Mouse (Mus musculus) heart, postnatal 10 days (tissue): ENCODE measurements around the gene Iffo2. TPM values are rescaled to one million over a fixed set of nuclear protein-coding genes. Genes with fewer than 3 reads are reported as not detected.
A peak's percentile ranks its signal among the peaks of the same experiment; 100 is the strongest.

ENCODE experiments used
- DNase-seq, 2 experiments: peaks; one replicate each; pipeline ENCODE4 v3.0.0; 2021
- intact Hi-C: fragments of 180-260 bp; cut with DNase I; formaldehyde crosslinking; loops from one replicate; pipeline ENCODE4 v1.15.1; 2025
- microRNA-seq, 2 experiments: library from miRNA; unstranded; fragments of <30 nt; microRNA quantifications; one replicate each; pipeline ENCODE4 v1.2.0; 2022
- total RNA-seq, 2 experiments: library from RNA; stranded (reverse); gene quantifications; 2 replicates each; pipeline ENCODE4 v1.2.3; 2021

The Iffo2 gene
- total RNA-seq, 2 experiments from 2014 or later: 11.5 to 13.0 TPM

DNA sequence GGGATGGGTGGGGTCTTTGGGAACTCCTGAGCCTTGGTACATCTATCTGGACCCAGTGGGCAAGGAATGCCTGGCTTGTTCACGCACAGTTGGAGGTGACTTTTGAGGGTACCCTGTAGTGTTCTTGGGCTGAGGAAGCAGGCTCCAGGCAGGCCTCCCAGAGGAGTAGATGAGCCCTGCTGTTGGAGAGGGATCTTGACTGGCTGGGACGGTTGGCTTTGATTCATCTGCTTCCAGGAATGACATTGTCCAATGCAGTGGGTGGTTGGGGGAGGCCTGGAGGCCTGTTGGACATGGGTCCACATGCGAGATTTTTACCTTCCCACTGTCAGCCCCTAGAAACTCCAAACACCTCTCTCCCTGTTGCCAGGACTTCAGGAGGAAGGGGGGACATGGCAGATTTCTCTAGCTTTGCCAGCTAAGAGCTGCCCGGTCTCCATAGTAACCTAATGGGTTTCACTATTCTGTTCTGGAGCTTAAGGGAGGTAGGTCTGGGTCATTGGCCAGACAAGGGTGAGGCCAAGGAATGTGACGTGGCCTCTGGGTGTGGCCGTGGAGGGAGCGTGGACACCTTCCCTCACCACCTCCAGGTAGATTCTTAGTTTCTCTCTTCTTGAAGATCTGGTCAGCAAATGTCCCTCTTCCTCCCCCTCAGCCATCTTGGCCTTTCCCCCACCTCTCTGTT is 101.4 kb downstream of the Iffo2 start:
- DNase-seq: no peak
- intact Hi-C loops: no loop called here

DNA sequence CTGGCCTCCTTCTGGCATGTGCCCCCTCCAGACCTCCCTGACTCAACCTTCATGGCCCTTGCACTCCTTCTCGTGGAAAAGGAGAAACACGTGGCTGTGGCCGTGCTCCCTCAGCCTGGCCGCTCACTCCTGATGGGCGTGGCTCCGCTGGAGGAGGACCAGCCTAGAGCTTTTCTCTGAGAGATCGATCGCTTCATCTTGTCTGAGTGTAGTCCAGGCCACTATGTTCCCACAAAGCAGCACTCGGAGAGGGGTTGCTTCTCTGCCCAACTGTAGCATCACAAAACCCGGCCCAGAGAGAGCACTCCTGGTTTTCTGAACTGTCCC is 101.9 kb downstream of the Iffo2 start:
- intact Hi-C loops: no loop called here
- no peak for DNase-seq

DNA sequence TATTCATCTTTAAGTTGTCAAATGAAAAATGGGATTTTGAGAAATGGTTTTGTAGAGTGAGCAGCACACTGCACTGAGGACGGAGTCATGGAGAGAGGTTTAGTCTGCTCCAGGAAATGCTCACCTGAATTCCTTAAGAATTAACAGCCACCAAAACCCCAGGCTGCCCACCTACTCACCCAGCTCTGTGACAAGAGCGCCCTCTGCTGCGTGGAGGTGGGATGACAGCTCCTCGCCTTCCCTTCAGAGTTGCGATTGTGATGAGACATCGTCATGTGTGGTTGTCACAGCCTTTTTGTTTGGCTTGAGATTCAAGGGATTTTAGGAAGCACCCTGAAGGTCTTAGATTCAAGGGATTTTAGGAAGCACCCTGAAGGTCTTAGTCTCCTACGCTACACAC is 106.0 kb downstream of the Iffo2 start:
- peak; percentile 64 to 86 for DNase-seq
- intact Hi-C loops: loop anchor here (1.0 kb wide), 1 partner anchor 166 kb away; no protein-coding TSS in a partner anchor

DNA sequence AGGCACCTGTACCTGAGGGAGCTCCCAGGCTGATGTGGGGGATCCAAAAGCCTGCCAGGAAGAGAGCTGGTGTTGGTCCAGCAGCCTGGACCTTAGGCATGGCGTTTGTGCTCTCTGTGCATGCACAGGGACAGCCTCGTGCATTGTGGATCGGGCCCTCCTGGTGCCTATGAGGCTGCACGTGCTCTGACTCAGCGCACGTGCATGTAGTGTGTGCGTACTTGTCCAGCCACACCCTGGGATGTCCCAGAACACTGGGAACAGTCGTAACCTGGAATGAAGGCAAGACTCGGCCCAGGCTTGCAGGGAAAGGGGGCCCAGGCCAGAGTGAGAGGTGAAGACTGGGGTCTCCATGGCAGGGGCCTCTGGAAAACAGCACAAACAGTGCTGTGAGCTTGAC is 107.5 kb downstream of the Iffo2 start:
- intact Hi-C loops: no loop called here
- no peak for DNase-seq

DNA sequence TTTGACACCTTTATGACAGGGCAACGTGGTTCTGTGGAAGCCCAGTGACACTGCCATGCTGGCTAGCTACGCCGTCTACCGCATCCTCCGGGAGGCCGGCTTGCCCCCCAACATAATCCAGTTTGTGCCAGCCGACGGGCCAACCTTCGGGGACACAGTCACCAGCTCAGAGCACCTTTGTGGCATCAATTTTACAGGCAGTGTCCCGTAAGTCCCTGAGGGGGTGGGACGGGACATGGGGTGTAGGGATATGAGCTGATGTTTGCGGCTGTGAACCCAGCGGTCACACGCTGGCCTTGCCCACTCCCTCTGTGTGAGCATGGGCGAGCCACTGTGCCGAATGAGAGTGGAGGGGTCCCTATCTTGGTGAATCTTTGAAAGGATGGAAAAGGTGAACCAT is 108.0 kb downstream of the Iffo2 start:
- intact Hi-C loops: no loop called here
- no peak for DNase-seq

DNA sequence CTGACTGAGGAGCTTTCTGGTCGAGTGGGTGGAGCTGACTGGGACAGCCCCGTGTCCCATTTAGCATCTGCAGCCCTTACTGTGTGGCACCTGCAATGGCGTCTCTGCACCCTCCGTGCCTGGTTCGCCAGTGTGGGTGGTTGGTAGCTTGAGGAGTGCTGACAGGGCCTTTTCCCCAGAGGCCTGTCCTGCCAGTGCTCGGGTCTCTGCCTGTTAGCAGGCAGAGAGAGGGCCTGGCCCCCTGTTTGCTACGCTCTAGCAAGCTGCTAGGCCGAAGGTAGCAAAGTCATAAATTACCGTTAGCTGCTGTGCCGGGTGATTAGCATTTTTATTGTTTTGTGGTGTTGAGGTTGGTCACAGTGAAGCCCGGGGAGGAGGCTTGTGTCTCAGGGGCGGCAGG is 109.5 kb downstream of the Iffo2 start:
- DNase-seq: no peak
- intact Hi-C loops: no loop called here

DNA sequence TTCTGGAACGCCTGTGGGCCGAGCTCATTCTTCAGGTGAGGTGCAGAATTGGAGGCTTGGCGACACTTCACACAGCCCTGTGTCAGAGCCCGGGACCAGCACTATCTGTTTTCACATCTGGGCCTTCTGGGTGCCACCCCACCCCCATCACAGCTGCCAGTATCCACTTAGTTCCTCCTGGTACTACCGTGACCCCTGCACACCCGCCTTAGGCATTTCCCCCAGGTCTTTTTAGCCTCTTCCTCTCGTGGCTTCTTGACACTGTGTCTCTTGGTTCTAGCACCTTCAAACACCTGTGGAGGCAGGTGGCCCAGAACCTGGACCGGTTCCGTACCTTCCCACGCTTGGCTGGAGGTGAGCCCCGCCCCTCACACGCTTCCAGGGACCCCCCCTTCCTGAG is 110.0 kb downstream of the Iffo2 start:
- intact Hi-C loops: no loop called here

DNA sequence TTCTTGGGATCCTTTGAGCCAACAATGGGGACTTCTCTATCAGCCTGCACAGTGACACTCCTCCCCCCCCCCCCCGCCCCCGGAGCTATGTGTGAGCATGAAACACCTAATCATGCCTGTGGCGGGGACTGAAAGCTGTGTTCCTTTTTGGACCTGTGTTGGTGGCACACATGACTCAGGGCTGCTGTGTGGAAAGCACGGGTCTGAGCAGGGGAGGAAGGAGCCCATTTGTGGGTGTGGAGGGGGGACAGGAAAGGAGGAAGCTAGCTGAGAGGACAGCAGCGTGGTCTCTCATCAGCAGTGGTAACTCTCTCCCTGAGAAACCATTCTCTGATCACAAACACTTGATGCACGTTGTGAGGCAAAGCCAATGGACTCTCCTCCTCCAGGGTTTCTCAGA is 110.4 kb downstream of the Iffo2 start:
- intact Hi-C loops: no loop called here
- DNase-seq: no peak

More for the DNA sequence above, 110.0 kb downstream of the Iffo2 start:
- no peak for DNase-seq

DNA sequence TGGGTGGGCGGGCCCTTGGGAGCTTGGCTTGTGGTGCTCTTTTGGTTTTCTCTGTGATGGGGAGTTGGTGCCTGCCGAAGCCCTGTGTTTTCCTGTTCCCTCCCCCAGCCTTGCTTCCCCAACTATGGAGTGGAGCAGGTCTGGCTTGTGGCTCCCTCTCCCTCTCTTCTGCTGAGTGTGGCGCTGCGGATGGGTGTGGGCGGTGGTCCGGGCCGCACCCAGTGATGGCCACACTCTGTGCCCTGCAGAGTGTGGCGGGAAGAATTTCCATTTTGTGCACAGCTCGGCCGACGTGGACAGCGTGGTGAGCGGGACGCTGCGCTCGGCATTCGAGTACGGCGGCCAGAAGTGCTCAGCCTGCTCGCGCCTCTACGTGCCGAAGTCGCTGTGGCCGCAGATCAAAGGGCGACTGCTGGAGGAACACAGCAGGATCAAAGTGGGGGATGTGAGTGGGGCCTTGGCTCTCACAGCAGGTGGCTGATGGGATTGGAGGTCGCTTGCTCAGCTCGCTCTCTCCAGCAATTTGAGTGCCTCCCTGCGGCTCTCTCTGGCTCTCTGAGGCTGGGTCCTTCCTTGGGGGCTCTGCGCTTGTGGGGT is 111.6 kb downstream of the Iffo2 start:
- intact Hi-C loops: no loop called here
- DNase-seq: peak in 1 of 2 experiments; percentile 29

DNA sequence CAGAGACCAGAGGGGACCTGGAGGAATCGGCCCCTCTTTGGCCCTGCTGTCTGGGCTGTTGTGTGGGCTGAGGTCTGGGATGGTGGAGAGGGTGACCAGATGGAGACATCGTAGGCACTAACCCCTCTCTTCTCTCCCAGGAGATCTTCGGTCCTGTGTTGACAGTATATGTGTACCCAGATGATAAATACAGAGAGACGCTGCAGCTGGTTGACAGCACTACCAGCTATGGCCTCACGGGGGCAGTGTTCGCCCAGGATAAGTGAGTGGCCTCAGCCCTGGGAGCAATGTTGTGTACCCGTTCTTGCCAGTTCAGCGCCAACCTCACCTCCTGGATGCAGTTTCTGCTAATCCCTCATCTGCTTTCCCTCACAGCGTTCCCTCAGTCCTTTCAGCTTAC is 113.6 kb downstream of the Iffo2 start:
- intact Hi-C loops: loop anchor here (1.0 to 2.0 kb wide), 2 partner anchors 27 to 214 kb away; no protein-coding TSS in a partner anchor

DNA sequence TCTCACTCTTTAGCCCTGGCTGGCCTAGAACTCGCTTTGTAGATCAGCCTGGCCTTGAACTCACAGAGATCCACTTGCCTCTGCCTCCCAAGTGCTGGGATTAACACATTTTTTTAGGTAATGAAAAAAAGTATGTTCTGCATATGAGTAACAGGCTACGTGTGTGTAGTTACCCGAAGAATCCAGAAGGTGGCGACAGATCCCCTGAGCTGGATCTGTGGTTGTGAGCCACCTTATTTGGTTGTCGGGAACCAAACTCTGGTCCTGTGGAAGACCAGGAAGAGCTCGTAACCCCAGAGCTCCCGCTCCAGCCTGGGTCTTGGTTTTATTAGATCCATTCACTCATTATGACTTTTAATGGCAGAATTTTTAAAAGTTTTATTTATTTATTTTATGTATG is 116.6 kb downstream of the Iffo2 start:
- intact Hi-C loops: no loop called here
- no peak for DNase-seq

More for the DNA sequence above, 113.6 kb downstream of the Iffo2 start:
- DNase-seq: peak; percentile 75 to 85

DNA sequence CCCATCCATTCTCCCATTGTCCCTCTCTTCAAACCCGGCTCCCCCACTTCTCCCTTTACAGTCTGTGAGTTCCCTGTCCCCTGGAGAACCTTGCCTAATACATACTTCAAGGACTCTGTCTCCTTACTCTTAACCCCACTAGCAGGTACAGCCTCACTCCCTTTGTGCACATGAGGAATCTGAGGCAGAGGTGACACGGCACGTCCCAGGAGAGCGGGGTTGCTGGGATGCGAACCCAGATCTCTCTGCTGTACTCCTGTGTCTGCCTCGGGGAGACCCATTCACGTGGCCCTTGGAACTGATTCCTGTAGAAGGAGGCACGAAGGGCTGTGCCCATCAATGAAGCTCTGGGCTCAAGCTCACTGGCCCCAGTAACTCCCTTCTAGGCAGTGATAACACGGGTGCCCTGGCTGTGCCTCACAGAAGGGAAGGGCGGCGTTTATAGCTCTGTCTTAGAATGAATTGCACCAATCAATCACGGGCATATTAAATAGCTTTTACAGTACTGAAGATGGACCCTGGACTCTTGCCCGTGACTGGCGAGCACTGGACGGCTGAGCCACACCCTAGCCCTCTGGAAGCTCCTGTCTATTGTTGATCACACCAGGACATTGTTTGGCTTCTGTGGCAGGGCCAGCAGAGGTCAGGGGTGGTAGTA is 119.9 kb downstream of the Iffo2 start:
- DNase-seq: no peak
- intact Hi-C loops: no loop called here

DNA sequence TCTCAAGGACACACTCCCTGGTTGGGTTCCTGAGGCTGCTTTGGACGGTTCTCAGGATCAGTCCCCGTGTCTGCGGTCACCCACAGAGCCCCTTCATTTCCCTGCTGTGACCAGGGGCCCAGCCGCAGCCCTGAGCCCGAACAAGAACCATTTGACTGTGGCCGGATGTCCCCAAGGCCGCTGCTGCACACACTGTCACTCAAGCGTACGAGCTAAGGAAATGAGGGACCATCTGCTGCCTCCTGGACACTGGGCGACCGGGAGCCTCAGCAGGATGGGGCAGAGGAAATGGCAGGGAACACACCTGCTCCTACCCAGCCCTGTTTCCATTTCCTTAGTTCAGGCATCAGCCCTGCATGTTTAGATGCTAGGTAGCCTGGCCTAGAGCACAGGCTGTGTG is 120.6 kb downstream of the Iffo2 start:
- intact Hi-C loops: no loop called here
- DNase-seq: no peak

DNA sequence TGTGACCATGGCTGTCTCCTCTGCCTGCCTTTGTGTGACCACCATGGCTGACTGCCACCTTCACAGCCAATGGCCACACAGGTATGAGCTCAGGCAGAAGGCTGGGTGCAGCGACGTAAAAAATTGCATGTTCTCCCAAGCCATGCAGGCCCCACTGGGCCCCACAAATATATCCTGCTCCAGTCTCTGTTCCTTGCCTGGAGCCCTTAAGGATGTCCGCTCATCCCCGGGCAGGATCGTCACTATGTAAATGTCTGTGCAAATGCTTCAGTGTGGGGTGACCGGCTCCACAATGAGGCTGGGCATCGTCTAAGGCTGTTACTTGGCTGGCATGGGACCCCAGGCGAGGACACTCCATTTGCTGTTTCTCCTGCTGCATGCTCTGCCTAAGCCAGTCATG is 122.9 kb downstream of the Iffo2 start, which contains the start of gene Tas1r2:
Gene Tas1r2 (plus strand): TSS at position 301 of the 400 bp plus-strand sequence.
- no peak for DNase-seq
- intact Hi-C loops: no loop called here

DNA sequence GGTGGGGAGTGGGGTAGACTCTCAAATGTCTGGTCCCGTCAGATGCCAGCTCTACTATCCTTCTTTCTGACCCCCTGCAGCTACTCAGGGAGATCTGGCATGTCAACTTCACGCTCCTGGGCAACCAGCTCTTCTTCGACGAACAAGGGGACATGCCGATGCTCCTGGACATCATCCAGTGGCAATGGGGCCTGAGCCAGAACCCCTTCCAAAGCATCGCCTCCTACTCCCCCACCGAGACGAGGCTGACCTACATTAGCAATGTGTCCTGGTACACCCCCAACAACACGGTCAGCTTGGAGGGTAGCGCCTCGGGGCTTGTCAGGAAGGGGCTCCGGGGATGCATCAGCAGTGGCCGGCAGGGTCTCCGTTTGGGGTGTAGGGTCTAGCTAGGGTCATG is 131.5 kb downstream of the Iffo2 start:
- no peak for DNase-seq
- intact Hi-C loops: no loop called here

DNA sequence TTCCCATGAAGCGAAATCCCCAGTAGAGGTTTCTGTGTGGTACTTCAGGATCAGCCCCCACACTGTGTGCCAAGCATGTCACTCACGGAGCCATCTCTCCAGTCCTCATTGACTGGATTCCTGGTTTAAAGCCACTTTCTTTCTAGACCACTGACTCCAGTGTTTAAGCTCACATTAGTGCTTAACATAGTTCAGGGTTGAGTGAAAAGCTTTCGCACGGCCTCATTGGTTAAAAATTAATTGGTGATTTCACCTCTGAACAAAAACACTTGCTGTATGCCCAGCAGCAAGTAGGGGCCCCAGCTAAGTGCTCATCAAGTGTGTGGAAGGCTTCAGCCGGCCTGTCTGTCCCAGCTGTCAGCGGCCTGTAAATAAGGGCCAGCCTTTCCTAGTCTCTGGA is 137.3 kb downstream of the Iffo2 start:
- intact Hi-C loops: no loop called here
- no peak for DNase-seq

DNA sequence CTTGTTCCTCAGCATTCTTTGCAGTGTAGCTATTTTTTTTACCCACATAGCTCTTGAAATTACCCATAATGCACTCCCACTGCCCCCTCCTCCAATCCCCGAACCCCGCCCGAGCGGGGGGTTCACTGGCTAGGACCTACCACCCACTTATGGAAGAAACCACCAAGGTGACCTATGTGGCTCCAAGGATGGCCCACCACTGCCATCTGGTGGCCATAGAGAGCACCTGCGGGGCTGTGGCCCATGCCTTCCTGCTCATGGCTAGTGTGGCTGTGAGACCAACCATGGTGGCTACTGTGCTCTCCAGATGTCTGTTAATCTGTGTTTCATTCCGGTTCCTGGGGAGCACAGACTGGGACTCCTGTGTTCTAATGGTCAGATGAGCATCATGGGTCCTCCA is 139.5 kb downstream of the Iffo2 start:
- intact Hi-C loops: loop anchor here (2.0 kb wide), 1 partner anchor 25 kb away; no protein-coding TSS in a partner anchor
- peak; percentile 39 to 64 for DNase-seq

Small RNAs within 50 kb of the gene (microRNA-seq; reads per million reads assigned to microRNA genes)
- gene Gm25571 (0 reads per million in 2 experiments), gene Mir7020 (0 reads per million in 2 experiments)

Other genes starting within 250 kb of the Iffo2 start
- 1 to 10 TPM; 5.7 to 6.4 TPM for gene Pqlc2, start 219.8 kb upstream of the Iffo2 start, total RNA-seq
- 10 to 100 TPM; 33.6 to 37.2 TPM for gene Akr7a5, start 219.8 kb upstream of the Iffo2 start, total RNA-seq
- 10 to 100 TPM; 34.6 to 38.9 TPM for gene Mrto4, start 178.0 kb upstream of the Iffo2 start, total RNA-seq
- gene Emc1, start 178.0 kb upstream of the Iffo2 start, total RNA-seq: 10 to 100 TPM; 48.5 to 48.7 TPM
- 100 to 1,000 TPM; 124 to 125 TPM for gene Ubr4, start 177.9 kb upstream of the Iffo2 start, total RNA-seq
- gene Gm21969, start 72.6 kb downstream of the Iffo2 start, total RNA-seq: not detected
- gene Aldh4a1, start 92.3 kb downstream of the Iffo2 start, total RNA-seq: 10 to 100 TPM; 15.6 to 15.7 TPM
- gene Tas1r2, start 123.0 kb downstream of the Iffo2 start, total RNA-seq: not detected